Mouse (Mus musculus): ENCODE measurements around the gene Gm13178.
A peak's percentile ranks its signal among the peaks of the same experiment; 100 is the strongest.

The Gm13178 gene

DNA sequence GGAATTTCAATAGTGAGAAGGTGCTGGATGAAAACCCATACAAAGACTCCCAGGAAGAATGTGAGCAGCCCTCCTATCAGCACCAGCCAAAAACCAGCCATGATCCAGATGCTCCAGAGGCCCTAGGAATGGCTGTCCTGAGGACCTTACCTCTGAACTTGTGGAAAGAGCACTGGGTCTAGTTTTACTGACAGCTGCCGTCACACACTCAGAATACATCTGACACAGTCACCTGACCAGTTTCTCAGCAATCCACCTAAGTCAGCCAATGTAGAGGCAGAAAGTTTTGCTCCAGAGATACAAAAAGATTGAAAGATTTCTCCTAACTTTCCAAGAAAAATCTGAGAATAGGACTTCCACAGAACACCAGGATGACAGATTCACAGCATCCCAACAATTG lies at the start of gene Gm13178:
Gene Gm13178, minus strand, starts transcription at position 101 of the 400 bp plus-strand sequence.
- no peak for DNase-seq

DNA sequence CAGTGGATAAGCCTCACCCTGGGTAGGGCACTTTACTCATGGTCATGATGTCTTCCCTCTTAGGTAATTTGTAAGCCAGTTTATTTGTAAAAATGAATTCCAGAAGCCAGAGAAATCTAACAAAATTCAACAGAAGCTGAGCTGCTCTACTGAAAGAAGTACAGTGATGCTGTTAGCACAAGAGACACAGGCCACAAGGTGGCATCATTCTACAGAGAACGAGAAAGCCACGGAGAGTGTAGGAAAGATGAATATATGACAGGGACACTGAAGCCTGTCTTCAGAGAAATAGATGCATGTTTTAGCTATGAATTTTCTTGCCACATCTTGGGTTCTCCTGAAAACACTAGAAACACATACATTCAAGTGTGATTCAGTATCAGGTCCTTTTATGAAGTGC lies 44.5 kb upstream of the Gm13178 start:
- peak; percentile 51 for DNase-seq

DNA sequence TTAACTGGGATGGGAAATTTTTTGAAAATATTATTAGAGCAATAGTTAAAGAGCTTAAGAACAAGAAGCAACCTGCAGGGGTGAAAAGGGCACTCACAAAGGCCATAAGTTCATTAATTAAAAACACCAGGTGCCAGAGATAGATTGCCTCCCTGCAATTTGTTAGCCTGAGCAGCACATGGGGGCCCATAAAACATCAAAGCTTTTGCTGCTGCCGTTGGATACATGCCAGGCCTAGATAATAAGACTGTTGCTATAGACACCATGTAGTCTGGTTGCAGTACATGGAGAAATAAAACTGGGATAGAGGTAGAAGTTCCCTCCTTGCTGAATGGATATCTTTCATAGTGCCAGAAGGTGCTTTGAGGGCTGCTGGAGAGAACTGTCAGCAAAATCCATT lies 27.9 kb upstream of the Gm13178 start:
- no peak for DNase-seq

DNA sequence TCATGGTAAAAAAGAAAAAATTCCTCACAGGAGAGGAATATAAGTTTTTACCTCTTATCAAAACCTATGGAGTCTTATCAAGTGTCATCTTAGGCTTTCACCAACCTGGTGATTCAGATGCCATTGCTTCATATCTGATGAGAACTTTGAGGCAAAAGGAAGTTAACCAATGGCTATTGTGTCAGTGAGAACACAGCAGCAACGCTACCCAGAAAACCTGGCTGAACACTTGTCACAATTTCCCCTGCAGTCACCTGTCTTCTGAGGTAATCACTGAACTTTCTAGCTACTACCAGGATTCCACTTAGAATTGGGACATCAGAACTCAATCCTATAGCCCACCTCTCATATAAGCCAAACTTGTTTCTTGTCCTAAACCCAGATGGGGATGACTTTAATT lies 1.5 kb downstream of the Gm13178 start:
- no peak for DNase-seq

DNA sequence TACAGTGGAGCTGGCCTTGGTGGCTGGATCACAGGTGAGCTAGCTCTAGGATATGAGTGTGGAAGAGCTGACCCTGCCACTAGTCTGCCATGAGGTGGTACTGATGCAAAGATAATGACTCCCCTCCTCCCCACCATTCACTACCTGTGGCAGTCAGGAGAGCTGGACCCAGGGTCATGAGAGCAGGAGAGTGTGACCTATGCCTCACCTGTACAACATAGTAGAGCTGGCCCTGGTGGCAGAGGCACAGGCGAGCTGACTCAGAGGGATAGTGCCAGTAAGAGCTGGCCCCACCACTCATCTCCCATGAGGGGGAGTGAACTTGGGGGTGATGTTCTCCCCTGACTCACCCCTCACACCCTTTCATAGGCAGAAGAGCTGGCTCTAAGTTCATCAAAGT lies 2.9 kb downstream of the Gm13178 start:
- DNase-seq: no peak

DNA sequence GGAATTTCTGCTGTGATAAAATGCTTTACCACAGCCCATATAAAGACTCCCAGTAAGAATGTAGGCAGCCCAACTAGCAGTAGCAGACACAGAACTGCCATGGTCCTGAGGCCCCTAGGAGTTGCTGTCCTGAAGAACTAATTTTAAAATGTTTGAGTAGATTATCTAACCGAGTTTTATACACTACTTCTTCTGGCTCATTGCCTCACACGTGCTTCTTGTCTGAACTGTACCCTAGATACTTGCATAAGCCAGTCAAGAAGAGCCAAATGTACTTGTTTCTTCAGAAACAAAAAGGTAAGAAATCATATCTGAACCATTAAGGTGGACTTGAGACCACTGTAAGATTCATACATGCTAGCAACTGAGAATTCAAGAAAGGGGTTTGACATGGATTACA lies 34.9 kb downstream of the Gm13178 start, which contains the start of gene Gm436:
Gene Gm436, minus strand, starts transcription at position 101 of the 400 bp plus-strand sequence.
- no peak for DNase-seq

All from right cerebral cortex, postnatal 4 days (tissue).